Mouse (Mus musculus): ENCODE data around the gene Vmn2r23.
"Not testable (repeated sequence)": the region's sequence is repeated elsewhere in the genome, so short reads cannot be mapped to it uniquely, and the experiment has no call there.

The Vmn2r23 gene

DNA sequence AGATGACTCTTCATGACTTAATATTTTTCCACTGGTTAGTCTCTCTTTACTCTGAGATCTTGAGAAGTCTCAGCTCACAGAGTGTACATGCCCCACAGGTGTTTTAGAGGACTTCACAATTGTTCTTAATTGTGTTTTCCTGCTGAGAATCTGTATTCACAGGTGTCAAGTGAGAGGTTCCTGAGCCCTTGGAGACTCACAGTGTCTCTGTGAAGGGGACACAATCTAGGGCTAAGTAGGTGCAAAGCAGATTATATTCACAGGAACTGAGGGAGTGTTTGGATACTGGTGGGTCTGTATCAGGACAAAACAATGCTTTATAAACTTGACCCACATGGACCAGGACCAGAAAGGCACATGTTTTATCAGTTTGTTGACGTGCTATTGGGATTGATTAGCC is at the start of gene Vmn2r23:
TSS of gene Vmn2r23 (plus strand) at position 301 of the 400 bp plus-strand sequence.
- no peak for DNase-seq

DNA sequence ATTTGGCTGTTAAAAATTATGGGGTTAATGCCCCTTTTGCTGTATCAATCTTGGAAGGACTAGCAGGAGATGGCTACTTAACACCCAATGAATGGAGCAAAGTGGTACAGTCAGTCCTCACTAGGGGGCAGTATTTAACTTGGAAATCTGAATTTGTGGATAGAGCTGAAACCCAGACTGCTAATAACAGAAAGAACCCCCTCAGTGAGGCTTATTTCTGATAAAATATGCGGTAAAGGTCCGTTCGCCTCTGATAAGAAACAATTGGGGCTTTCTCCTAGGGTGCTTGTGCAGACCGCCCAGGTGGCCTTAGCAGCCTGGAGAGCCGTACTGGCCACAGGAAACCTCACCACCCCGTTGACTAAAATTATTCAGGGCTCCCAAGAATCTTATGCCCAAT is 45.4 kb upstream of the Vmn2r23 start:
- no peak for DNase-seq

DNA sequence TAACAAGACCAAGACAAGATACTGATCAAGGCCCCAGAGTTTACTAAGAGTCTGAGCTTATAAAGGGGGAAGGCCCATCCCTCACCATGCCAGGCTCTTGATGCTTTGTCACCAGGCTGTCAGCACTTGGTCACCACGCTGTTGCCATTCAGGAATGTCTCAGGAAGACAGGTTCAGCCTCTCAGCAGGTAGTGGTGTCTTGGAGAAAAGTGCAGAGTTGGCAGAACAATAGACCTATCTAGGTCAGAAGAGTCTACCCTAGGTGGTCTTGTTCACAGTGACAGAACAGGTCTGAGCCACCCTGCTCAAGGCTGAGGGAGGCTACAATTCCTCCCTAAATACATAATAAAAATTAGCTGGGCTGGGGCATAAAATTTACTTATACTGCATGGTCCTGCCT is 5.8 kb upstream of the Vmn2r23 start:
- DNase-seq, result not testable (repeated sequence)

DNA sequence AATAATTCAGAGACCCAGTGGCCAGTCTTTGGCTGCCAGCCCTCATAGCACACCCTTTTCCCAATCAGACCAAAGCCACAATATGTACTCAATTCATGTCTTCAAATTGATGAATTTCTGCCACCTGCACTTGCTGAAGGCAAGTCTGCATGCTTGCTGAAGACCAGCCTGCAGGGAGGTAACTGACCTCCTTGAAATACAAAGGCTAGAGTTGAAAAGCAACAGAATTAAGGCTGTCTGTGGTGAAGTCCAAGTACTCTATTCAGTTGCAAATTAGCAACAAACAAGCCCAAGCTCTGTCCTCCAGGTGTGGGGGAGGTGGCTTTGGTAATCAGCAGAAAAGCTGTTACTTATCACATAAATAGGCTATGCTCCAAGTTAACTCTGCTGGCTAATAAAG is 5.3 kb upstream of the Vmn2r23 start:
- no peak for DNase-seq

DNA sequence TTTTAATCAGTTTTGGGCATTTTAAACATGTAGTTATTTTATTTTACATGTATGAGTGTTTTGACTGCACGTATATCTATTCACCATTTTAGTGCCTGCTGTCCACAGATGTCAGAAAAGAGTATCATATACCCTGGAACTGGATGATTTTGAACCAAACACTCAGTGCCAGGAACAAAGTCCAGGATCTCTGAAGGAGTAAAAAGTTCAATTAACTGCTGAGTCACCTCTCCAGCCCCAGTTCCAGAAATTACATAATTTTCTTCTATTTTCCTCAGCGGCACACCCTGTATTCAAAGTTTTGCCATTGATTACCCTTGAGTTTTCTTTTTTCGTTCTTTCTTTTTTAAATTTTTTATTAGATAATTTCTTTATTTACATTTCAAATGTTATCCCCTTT is 67.6 kb downstream of the Vmn2r23 start:
- DNase-seq, result no peak

DNA sequence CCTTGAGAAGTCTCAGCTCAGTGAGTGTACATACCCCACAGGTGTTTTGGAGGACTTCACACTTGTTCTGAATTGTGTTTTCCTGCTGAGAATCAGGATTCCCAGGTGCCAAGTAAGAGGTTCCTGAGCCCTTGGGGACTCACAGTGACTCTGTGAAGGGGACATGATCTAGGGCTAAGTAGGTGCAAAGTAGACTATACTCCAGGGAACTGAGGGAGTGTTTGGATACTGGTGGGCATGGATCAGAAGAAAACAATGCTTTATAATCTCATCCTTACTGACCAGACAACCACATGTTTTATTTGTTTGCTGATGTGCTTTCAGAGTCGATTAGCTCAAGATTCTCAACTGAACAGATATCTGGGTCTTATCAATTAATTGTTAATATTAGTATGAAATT is 76.1 kb downstream of the Vmn2r23 start, which contains the start of gene Vmn2r24:
TSS of gene Vmn2r24 (plus strand) at position 301 of the 400 bp plus-strand sequence.
- no peak for DNase-seq

DNA sequence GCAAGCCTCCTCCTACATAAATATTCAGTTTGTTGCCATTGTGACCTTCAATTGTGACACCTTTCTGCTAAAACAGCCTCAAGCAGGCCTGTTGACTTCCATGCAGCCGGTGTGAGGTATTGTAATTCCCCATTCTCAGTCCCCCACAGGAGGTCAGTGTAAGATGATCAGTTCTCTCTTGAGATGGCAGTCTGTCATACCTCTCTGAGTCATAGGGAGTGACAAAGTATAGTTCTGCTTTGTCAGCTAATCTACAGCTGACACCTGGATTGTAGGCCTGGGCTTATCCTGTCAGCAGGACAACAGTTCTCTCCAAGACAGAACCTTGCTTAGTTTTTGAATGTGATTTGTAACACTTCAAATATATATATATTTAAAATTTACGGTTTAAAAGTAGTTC is 82.4 kb downstream of the Vmn2r23 start:
- no peak for DNase-seq

DNA sequence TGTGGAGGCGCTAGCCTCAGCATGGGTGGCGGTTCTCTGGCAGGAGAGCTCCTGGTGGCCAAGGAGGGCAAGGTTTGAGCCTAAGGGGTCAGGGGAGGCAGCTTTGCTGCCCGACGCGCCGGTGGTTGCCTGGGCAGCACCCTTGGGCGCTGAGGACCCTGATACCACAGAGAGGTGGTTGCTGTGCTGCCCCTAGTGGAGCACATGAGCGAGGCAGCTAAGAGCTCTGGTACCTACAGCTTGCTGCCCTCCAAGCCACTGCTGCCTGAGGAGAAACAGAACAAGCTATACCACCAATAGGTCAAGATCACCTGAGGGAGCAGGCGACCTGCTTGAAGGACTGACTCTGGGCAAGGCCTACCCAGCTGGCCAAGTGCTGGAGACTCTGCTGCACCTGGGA is 91.3 kb downstream of the Vmn2r23 start:
- DNase-seq, result no peak
